Mouse (Mus musculus) neutrophil, adult 65 days (primary cell): ENCODE data around the gene 6820408C15Rik. TPM values are rescaled to one million over a fixed set of nuclear protein-coding genes. Genes with fewer than 3 reads are reported as not detected.

ENCODE experiments used
- total RNA-seq: library from RNA; stranded (reverse); gene quantifications from 2 replicates; pipeline ENCODE4 v1.2.4, GENCODE M21; 2023

Gene 6820408C15Rik
- total RNA-seq: not detected in 2 replicates

GRCm38 (mm10) chr2:152415287-152415686 is at the start of gene 6820408C15Rik:
6820408C15Rik (plus strand) TSS chr2:152415587.

GRCm38 (mm10) chr2:152376345-152376741 is 39.0 kb upstream of the 6820408C15Rik start, which contains the start of gene Nrsn2:
Nrsn2 (minus strand) TSS chr2:152376638.

GRCm38 (mm10) chr2:152397680-152398435 is 17.5 kb upstream of the 6820408C15Rik start, which contains the start of gene Sox12:
Sox12 (minus strand) TSS chr2:152398063.

GRCm38 (mm10) chr2:152414591-152415165 is 709 bp upstream of the 6820408C15Rik start, which contains the start of gene Zcchc3:
Zcchc3 (minus strand) TSS chr2:152415027.

GRCm38 (mm10) chr2:152464570-152465150 is 49.3 kb downstream of the 6820408C15Rik start, which contains the start of gene Defb23:
Defb23 (minus strand) TSS chr2:152464620.

GRCm38 (mm10) chr2:152476763-152477162 is 61.4 kb downstream of the 6820408C15Rik start, which contains the start of gene Defb20:
Defb20 (plus strand) TSS chr2:152477063.

GRCm38 (mm10) chr2:152490038-152490437 is 74.7 kb downstream of the 6820408C15Rik start, which contains the start of gene Defb22:
Defb22 (minus strand) TSS chr2:152490138.

Other genes with a start within 250 kb of the 6820408C15Rik start
- gene Csnk2a1, start 188.7 kb upstream of the 6820408C15Rik start, total RNA-seq: 52.7 and 59.7 TPM in 2 replicates
- gene Tbc1d20, start 121.8 kb upstream of the 6820408C15Rik start, total RNA-seq: 119 and 165 TPM in 2 replicates
- 72.2 and 90.2 TPM in 2 replicates for gene Rbck1, start 82.9 kb upstream of the 6820408C15Rik start, total RNA-seq
- 4.0 and 5.2 TPM in 2 replicates for gene Trib3, start 71.6 kb upstream of the 6820408C15Rik start, total RNA-seq
- gene Nrsn2, start 38.9 kb upstream of the 6820408C15Rik start, total RNA-seq: not detected in 2 replicates
- gene Sox12, start 17.5 kb upstream of the 6820408C15Rik start, total RNA-seq: 0.20 and 0.22 TPM in 2 replicates
- 0.61 and 1.2 TPM in 2 replicates for gene Zcchc3, start 560 bp upstream of the 6820408C15Rik start, total RNA-seq
- gene Defb23, start 49.0 kb downstream of the 6820408C15Rik start, total RNA-seq: not detected in 2 replicates
- gene Defb20, start 61.5 kb downstream of the 6820408C15Rik start, total RNA-seq: not detected in 2 replicates
- gene Defb22, start 74.6 kb downstream of the 6820408C15Rik start, total RNA-seq: not detected in 2 replicates
- not detected in 2 replicates for gene Defb26, start 96.1 kb downstream of the 6820408C15Rik start, total RNA-seq
- not detected in 2 replicates for gene Defb28, start 102.7 kb downstream of the 6820408C15Rik start, total RNA-seq
- not detected in 2 replicates for gene Defb29, start 124.5 kb downstream of the 6820408C15Rik start, total RNA-seq
- gene Gm17416, start 153.8 kb downstream of the 6820408C15Rik start, total RNA-seq: not detected in 2 replicates
- gene Defb21, start 157.2 kb downstream of the 6820408C15Rik start, total RNA-seq: not detected in 2 replicates
- gene Defb19, start 164.7 kb downstream of the 6820408C15Rik start, total RNA-seq: not detected in 2 replicates
- gene Defb45, start 183.8 kb downstream of the 6820408C15Rik start, total RNA-seq: not detected in 2 replicates
- not detected in 2 replicates for gene Defb36, start 188.7 kb downstream of the 6820408C15Rik start, total RNA-seq
- not detected in 2 replicates for gene Defb25, start 207.5 kb downstream of the 6820408C15Rik start, total RNA-seq
- gene Rem1, start 211.4 kb downstream of the 6820408C15Rik start, total RNA-seq: 6.2 and 7.2 TPM in 2 replicates